Mouse (Mus musculus) adrenal gland, postnatal 10 days (tissue): ENCODE measurements around the gene Col11a2. TPM values are rescaled to one million over a fixed set of nuclear protein-coding genes. Genes with fewer than 3 reads are reported as not detected.
A peak's percentile ranks its signal among the peaks of the same experiment; 100 is the strongest.
"Not testable (repeated sequence)": the region's sequence is repeated elsewhere in the genome, so short reads cannot be mapped to it uniquely, and the experiment has no call there.

Experiments
- DNase-seq: peaks from one replicate; pipeline ENCODE4 v3.0.0; 2021; ENCODE audit warnings: mixed read lengths
- long read RNA-seq, 2 experiments: library from polyadenylated mRNA; stranded (forward); transcript quantifications; one replicate each; pipeline ENCODE4 v2.0.0; 2021
- total RNA-seq, 2 experiments: library from RNA; stranded (reverse); gene quantifications; 2 replicates each; pipeline ENCODE4 v1.2.3; 2021

The Col11a2 gene
- 10 to 100 TPM in 1 of 2 experiments, 1 to 10 TPM in 1; 4.2 to 15.0 TPM for total RNA-seq
- long read RNA-seq, experiment 1, full-length matches to known transcripts: 1 of 12 reads
- long read RNA-seq, experiment 1, partial matches to known transcripts: 8 of 12 reads
- long read RNA-seq, experiment 1, other reads (novel, unspliced or antisense): 3 of 12 reads
- long read RNA-seq, experiment 2, partial matches to known transcripts: 1 of 1 reads
- long read RNA-seq, experiment 2, other reads (novel, unspliced or antisense): 0 of 1 reads

DNA sequence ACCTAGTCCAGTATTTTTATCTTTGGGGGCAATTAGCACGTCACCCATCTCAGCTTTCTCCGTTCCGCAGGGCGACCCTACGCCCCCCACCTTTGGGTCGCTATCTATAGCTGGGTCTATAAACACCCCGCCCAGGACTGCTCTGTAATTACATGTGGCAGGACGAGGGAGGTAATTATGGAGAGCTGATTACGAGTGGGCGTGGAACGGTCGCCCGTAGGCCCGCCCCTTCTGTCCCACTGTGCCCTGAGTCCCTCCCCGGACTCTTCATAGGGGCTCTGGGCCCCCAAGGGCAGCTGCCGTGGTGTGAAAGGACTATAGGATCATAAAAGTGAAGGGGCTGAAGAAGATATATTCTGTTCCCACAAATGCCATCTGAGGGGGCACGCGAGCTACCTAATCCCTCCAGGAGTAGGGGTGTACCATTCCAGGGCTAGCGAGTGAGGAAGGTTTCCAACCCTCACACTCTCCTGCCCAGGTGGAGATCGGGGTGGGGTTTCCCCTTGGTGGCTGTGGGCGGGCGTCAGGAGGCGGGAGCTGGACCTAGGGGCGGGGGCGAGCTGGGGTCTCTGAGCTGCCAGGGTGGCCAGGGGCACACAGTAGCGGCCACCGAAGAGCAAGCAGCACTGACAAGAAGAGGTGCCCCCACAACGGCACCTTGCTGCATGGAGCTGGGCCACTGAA, at the start of gene Col11a2:
Col11a2 (plus strand) TSS at position 560 of the 684 bp plus-strand sequence.
- DNase-seq: peak; percentile 32

DNA sequence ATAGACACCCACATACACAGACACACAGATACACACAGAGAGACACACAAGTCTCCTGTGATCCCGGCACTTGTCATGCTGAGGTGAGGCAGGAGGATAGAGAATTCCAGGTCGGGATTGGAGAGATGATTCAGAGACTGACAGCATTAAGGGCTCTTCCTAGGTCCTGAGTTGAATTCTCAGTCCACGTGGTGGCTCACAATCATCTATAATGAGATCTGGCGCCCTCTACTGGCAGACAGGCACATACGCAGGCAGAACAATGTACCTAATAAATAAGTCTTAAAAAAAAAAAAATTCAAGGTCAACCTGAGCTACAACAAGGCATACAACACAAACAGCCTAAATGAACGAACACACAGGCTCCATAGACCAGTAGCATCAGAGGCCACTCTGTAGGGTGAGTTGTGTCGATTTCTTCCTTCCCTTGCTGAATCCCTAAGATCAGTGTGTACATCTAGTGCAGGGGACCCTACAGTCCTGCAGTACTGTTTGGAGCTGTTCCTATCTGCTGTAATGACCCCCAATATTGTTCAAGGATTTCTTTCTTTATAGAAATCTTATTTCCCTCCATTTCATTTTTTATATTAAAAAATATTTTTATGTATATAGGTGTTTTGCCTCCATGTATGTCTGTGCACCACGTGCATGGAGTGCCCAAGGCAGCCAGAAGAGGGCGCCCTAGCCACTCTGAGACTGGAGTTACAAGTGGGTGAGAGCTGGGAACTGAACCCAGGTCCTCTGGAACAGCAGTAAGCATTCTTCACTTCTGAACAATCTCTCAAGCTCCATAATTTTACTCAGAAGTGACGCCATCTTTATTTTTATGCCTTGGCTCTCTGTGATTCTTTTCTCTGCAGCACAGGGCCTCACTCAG, 47.2 kb upstream of the Col11a2 start:
- peak; percentile 67 for DNase-seq

DNA sequence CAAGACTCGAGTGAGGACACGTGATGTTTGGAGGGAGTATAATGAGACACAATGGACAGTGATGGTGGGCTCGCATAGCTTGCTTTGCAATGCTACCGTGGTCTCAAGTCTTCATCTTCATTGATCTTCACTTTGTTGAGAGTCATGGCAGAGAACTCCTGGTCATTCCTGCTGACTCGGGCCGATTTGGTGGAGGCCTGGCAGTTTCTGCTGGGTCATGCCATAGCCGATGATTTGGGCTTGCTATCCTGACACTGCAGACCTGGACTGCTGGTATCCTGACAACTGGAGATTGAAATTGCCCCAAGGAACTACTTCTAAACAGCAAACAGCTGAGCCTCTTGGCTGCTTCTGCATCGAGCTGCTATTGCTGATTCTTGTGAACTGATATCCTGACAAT, 44.3 kb upstream of the Col11a2 start:
- DNase-seq: no peak

DNA sequence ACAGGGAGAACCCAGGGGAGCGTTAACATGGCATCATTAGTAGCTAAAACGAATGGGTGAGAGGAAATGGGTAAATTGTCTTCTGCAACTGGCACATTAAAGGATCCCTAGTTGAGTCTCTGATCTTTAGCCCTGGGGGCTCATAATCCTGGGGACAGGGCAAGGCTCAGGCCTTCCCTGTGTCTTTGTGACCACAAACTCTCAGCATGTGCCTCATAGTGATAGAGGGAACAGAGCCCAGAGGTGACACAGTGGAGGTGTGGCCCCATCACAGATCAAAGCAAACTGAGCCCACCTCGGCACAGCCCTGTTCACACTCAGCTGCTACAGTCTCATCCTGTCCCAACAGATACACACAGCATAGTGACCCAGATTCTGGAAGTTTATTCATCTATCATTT, 43.6 kb upstream of the Col11a2 start:
- no peak for DNase-seq

GRCm38 (mm10) chr17:33997025-33997424, 42.2 kb upstream of the Col11a2 start:
- DNase-seq: not testable (repeated sequence)

GRCm38 (mm10) chr17:33998697-33999096, 40.5 kb upstream of the Col11a2 start:
- DNase-seq: not testable (repeated sequence)

- DNase-seq: peak; percentile 64
These were observed 39.7 kb upstream of the Col11a2 start for GRCm38 (mm10) chr17:33999341-34000149.

GRCm38 (mm10) chr17:34000150-34000537, 39.1 kb upstream of the Col11a2 start, which contains the start of gene H2-K1:
TSS of gene H2-K1 (minus strand) at chr17:34000347.
- DNase-seq: peak; percentile 94

GRCm38 (mm10) chr17:34000796-34001195, 38.4 kb upstream of the Col11a2 start:
- not testable (repeated sequence) for DNase-seq

DNA sequence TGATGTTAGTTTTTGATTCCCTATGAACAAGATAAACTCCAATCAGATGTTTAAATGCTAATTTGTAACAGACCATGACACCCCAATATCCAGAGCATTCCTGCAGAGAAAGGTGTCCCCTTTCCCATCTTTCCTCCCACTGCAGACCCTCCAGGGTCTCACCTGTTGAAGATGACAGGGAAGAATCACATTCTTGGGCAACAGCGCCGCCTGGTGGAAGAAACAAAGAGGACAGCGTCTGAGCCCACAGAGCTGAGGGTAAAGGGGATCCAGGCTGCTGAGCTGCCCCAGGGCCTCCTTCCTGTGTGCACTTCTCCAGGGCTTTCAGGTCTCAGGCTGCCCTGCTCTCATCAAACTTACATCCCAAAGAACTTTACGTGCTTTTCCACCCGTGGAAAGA, 35.8 kb upstream of the Col11a2 start:
- peak; percentile 56 for DNase-seq

- no peak for DNase-seq
These were observed 32.7 kb upstream of the Col11a2 start for GRCm38 (mm10) chr17:34006570-34006969.

DNA sequence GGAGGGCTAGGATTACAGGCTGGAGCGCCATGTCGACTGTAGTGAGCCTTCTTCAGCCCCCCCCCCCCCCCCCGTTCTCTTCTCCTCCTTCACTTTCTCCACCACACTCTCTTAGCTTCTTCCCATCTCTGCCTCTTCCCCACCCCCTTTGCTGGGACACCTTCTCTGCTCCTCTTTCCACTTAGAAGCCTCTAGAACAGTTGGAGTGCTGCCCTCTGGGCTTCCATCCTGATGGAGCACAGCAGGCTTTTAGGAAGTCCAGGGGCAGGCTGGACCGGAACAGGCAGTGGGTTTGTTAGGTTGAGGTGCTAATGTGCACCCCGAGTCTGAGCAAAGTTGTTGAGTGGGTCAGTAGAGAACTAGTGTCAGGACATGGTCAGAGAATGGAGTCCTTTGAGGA, 29.1 kb upstream of the Col11a2 start:
- DNase-seq: no peak

- DNase-seq: no peak
These were observed 25.8 kb upstream of the Col11a2 start for GRCm38 (mm10) chr17:34013436-34013835.

- DNase-seq: peak; percentile 8
These were observed 17.5 kb upstream of the Col11a2 start for GRCm38 (mm10) chr17:34021539-34022413.

DNA sequence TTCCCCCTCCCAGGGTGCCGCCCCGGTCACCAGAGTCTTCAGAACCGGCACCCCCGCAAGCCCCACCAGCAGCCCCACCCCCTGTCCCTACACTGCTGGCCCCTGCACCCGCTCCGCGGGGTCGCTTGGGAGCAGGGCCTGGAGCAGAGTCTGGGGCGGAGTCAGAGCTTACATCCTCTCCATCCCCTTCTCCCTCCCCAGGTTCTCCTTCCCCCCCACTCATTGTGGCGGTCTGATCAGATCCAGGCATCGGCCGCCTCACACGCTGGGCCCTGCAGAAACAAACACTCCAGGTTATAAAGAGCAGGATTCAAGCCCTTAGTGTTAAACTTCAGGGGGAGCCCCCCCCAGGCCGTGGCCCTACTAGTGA, 16.8 kb upstream of the Col11a2 start:
- no peak for DNase-seq

GRCm38 (mm10) chr17:34022987-34023386, 16.2 kb upstream of the Col11a2 start:
- no peak for DNase-seq

- DNase-seq: no peak
These were observed 15.6 kb upstream of the Col11a2 start for GRCm38 (mm10) chr17:34023678-34024077.

DNA sequence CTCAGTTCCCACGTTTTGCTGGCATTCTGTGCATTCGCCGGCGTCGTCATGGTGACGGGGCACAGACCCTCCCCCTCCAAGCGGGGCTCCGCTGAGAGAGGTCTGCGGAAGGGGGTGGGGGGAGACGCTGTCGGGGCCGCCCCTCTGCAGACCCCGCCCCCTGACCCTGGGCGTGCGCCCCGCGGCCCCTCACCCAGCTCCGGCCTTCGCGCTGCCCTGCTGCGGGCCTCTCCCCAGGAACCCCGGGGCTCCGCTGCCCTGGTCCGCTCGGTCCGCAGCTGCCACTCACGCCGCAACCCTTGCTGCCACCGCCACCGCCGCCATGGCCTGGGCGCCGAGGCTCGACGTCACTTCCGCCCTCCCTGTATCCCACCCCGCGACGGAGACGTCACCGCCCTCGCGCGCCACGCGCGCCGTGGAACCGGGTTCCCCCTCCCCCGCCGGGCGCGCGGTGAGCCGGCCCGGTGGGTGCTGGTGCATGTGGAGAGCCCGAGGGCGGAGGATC, 14.9 kb upstream of the Col11a2 start, which contains the start of gene Ring1:
Ring1 (minus strand) TSS at position 364 of the 505 bp plus-strand sequence.
- peak; percentile 92 for DNase-seq

DNA sequence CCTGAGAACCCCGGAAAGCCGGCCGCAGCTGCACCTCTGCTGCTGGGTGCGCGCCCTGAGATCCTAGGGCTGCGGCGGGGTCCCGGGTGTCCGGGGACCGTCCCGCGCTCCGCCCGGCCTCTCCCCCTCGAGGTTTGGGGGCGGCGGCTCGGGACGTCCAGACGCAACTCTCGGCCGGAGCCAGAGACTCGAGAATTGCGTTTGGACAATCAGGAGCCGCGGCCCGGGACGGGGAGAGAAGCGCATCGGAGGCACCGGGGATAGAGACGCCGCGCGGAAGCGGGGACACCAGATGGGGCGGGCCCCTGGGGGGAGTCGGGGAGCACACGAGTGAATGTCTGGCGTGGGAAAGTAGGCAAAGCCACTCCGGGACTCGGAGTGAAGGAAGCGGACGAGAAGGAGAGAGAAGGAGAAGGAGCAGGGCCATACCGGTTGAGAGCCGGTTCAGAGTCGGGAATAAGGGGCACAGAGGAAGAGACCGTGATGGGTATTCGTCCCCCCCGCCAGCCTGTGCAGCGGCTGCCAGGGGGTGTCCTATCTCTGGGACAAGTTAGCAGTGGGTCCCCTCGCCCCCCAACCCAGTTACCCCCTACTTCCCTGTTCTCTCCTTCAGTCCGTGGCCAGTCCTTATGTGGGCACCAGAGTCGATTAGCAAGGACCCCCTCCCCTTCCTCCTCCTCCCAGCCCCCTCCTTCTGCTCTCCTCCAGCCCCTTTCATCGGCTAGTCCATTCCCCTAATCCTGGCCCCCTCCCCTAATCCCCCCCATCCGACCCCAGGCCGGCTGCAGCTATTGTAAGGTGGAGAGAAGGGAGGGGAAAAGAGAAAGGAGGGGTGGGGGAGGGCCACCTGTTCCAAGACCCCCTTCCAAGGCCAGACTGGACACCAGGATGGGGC, 14.1 kb upstream of the Col11a2 start:
- no peak for DNase-seq

- DNase-seq: peak; percentile 19
These were observed 13.5 kb upstream of the Col11a2 start for GRCm38 (mm10) chr17:34025756-34026151.
